Mouse (Mus musculus) spleen, adult 2 months (tissue): ENCODE data around the gene Gm28051. TPM values are rescaled to one million over a fixed set of nuclear protein-coding genes. Genes with fewer than 3 reads are reported as not detected.

Experiments
- DNase-seq, 2 experiments: peaks; one replicate each; pipeline versions ENCODE4 v3.0.0 to v3.0.0-alpha.2; 2012 to 2021; ENCODE audit warnings: low spot score in 2 of 2, low read depth in 1 of 2
- H3K27ac ChIP-seq: fragments of 200-500 bp; 2 replicates; pipeline ENCODE4 v1.5.1; 2012; ENCODE audit warnings: low read length, inconsistent platforms; ENCODE audit not compliant: insufficient read depth
- H3K27me3 ChIP-seq: fragments of 200-500 bp; 2 replicates; pipeline ENCODE4 v1.6.1; 2012; ENCODE audit warnings: mild to moderate bottlenecking, moderate library complexity, low read length, inconsistent platforms; ENCODE audit not compliant: control insufficient read depth, insufficient read depth
- H3K36me3 ChIP-seq: fragments of 200-500 bp; 2 replicates; pipeline ENCODE4 v1.6.1; 2012; ENCODE audit warnings: mild to moderate bottlenecking, low read length, inconsistent platforms; ENCODE audit not compliant: control insufficient read depth, insufficient read depth
- H3K4me1 ChIP-seq: fragments of 200-500 bp; 2 replicates; pipeline ENCODE4 v1.6.1; 2011; ENCODE audit warnings: inconsistent platforms; ENCODE audit not compliant: control insufficient read depth, insufficient read depth, insufficient read length
- H3K4me3 ChIP-seq: fragments of 200-500 bp; 2 replicates; pipeline ENCODE4 v1.5.1; 2011; ENCODE audit warnings: mild to moderate bottlenecking, inconsistent platforms; ENCODE audit not compliant: insufficient read depth, insufficient read length; ENCODE audit errors: extremely low read depth
- CTCF ChIP-seq: fragments of 200-500 bp; IDR thresholded peaks from 2 replicates; pipeline ENCODE4 v1.5.1; 2011; ENCODE audit warnings: mild to moderate bottlenecking, inconsistent platforms; ENCODE audit not compliant: insufficient read depth, insufficient read length, insufficient replicate concordance; ENCODE audit errors: extremely low read depth
- POLR2A ChIP-seq: fragments of 200-500 bp; IDR thresholded peaks from 2 replicates; pipeline ENCODE4 v1.6.1; 2011; ENCODE audit warnings: low read depth, low read length, inconsistent platforms
- WGBS: fragments of 180-500 bp; shearing (Covaris S2); methylation state at CpG from one replicate; pipeline ENCODE4 v1.1.7; 2018; 5-methylcytosine and 5-hydroxymethylcytosine counted together
- polyA plus RNA-seq: library from polyadenylated mRNA; depleted of rRNA; stranded (reverse); fragments of >200 nt; gene quantifications from 2 replicates; pipeline ENCODE4 v1.2.3, GENCODE M21; 2012

Gene Gm28051
- polyA plus RNA-seq, 1 experiment = not detected

- Histone ChIP-seq H3K27me3 (no peaks in the 10 kb centered on the region), H3K4me1 (peaks cover 2% of the 10 kb centered on the region; the same call in 1 of the 2 replicates), H3K36me3 (no peaks in the 10 kb centered on the region), H3K4me3 (peak within 1 kb of the TSS; percentile 96), H3K27ac (peak within 1 kb of the TSS; percentile 94)
- WGBS = under 1% methylated on average over 62 of the region's 63 CpGs
- TF ChIP-seq CTCF (no peak), POLR2A (peak; percentile 43)
- peak; percentile 77 to 89 for DNase-seq
These were observed 13.7 kb downstream of the Gm28051 start, which contains the start of the genes Moap1 and Tmem251 for GRCm38 (mm10) chr12:102743589-102744574. Gene Moap1 (minus strand): TSS chr12:102743661. Gene Tmem251 (plus strand): TSS chr12:102743762.

DNA sequence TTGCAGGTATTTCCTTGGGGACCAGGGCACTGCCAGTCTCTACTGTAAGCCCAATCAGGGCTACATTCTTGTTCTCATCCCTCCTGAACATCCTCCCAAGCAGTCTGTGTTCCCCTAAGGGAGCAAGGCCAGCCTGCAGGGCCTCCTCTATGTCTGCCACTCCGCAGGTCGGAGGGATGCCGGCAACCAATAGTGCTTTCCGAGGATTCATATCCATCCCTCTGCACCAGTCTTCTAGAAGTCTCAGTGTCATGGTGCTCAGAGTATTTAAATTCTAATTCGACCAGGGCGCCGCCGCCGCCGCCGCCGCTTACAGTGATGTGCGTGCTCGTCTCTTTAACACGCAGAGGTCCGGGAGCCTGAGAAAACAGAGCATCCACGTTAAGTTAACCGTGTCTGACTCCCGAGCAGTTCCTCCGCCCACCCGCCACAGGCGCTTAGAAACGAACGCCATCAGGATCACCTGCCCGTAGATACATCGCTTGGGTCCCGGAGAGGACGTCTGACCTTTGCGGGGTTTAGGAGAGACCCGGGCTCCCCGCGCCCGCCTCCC is 14.5 kb downstream of the Gm28051 start:
- 1% methylated on average over 33 of the region's 33 CpGs for WGBS
- Histone ChIP-seq H3K4me1 (peaks cover 2% of the 10 kb centered on the region; the same call in 1 of the 2 replicates), H3K27ac (peak overlapping the region; percentile 94), H3K4me3 (peak overlapping the region; percentile 96), H3K27me3 (no peaks in the 10 kb centered on the region), H3K36me3 (no peaks in the 10 kb centered on the region)
- TF ChIP-seq POLR2A (no peak), CTCF (no peak)
- DNase-seq = no peak

DNA sequence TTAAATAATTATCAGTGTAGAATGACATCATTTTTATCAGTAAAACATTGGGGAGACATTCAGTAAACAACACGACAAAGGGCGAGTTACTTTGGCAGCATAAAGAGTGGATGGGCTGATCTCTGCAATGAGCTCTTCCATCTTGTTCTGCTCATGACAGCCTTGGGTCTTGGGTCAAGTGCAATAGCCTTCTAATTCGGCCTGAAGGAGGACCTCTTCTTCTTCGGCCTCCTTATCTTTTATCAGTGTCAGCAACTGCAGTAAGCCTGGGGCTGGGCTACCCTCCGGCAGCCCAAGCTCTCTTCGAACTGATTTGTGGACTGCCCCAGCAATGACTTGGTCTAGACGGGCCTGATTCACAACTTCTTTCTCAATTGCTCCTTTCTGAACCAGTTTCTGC is 15.5 kb downstream of the Gm28051 start:
- Histone ChIP-seq H3K4me1 (peaks cover 2% of the 10 kb centered on the region; the same call in 1 of the 2 replicates), H3K36me3 (no peaks in the 10 kb centered on the region), H3K27ac (no peak overlapping the region), H3K4me3 (no peak overlapping the region), H3K27me3 (no peaks in the 10 kb centered on the region)
- 86% methylated on average over 7 of the region's 7 CpGs for WGBS
- TF ChIP-seq POLR2A = no peak
- no peak for TF ChIP-seq CTCF
- DNase-seq = no peak

DNA sequence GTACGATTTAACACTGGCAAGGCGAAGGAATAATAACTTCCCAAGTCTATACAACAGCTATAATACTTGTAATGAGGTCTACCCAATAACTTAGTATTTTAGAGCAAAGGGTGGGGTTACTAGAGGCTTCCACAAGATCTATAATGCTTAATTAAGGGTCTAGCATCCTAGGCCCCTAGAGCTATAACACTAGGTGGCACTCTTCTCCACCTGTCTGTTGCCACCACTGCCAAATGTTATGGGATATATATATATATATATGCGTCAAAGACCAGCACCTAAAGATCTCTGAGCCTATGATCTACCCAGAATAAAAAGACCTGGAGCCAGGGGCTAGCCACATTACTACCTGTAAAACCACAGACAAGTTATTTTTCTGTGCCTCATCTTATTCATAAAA is 17.3 kb downstream of the Gm28051 start:
- Histone ChIP-seq H3K4me1 (peaks cover 2% of the 10 kb centered on the region; the same call in 1 of the 2 replicates), H3K36me3 (no peaks in the 10 kb centered on the region), H3K27ac (no peak overlapping the region), H3K27me3 (no peaks in the 10 kb centered on the region), H3K4me3 (no peak overlapping the region)
- 68% methylated on average over 3 of the region's 3 CpGs for WGBS
- peak; percentile 22 to 26 for DNase-seq
- TF ChIP-seq POLR2A (no peak), CTCF (no peak)

DNA sequence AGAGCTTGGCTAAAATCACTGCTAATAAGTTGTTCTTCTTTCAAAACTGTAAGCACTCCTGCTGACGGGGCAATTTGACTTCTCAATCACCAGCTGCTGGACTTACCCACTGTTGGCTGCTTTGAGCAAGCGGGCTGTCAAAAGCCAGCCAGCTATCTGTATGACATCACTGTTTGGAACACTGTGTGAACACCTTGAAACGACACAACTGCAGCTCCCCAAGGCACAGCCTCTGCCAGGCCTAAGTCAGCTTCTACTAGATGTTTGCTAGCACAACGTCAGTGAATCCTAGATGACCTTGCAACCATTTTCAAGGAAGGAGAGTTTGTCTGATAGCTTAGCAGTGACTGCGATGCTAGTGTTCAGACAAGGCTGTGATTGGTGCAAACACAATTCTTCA is 18.5 kb downstream of the Gm28051 start:
- DNase-seq = no peak
- no peaks in the 10 kb centered on the region for H3K27me3 ChIP-seq
- H3K4me1 ChIP-seq = peaks cover 2% of the 10 kb centered on the region; the same call in 1 of the 2 replicates
- WGBS = 83% methylated on average over 5 of the region's 5 CpGs
- H3K27ac ChIP-seq = no peak overlapping the region
- no peak for TF ChIP-seq POLR2A
- no peak for TF ChIP-seq CTCF
- H3K4me3 ChIP-seq = no peak overlapping the region
- no peaks in the 10 kb centered on the region for H3K36me3 ChIP-seq

- 17% methylated on average over 4 of the region's 5 CpGs for WGBS
- TF ChIP-seq POLR2A = no peak
- TF ChIP-seq CTCF = peak; percentile 76; the same call in 1 of the 2 replicates
- H3K4me3 ChIP-seq = no peak overlapping the region
- H3K27ac ChIP-seq = no peak overlapping the region
- H3K27me3 ChIP-seq = no peaks in the 10 kb centered on the region
- peaks cover 10% of the 10 kb centered on the region; the same call in 1 of the 2 replicates for H3K4me1 ChIP-seq
- no peaks in the 10 kb centered on the region for H3K36me3 ChIP-seq
- peak in 1 of 2 experiments; percentile 43 for DNase-seq
These were observed 24.2 kb downstream of the Gm28051 start for GRCm38 (mm10) chr12:102733381-102733780.
